Mouse (Mus musculus): ENCODE data around the gene Adgrg5. TPM values are rescaled to one million over a fixed set of nuclear protein-coding genes. Genes with fewer than 3 reads are reported as not detected.

Adgrg5 gene
- 0.14 TPM in 2 replicates for polyA plus RNA-seq (2014; fragmentation: Nextera tagmentation; extraction: Ambion mirVana)

DNA sequence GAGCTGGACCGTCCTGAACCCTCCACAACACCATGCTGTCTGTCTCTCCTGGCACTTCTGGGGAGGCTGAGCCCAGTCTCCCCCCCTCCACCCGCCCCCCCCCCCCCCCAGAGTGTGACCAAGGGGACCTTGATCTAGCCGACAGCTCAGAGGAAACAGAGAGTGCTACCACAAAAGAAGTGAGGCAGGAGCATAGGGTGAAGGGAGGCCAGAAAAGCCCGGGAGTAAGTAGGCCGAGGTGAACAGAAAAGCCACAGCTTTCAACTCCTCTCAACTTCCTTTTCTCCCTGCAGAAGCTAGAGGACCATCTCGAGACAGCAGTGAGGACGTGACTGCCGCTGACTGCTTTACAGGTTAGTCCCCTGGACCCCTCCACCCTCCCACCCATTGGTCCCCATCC lies at the start of gene Adgrg5:
TSS of gene Adgrg5 (plus strand) at position 290 of the 400 bp plus-strand sequence.
- ATAC-seq (ENCODE audit: low FRiP score) (no peak), DNase-seq (ENCODE audit: low spot score) (no peak)
- no peaks in the 10 kb centered on the region for H3K27me3 ChIP-seq (ENCODE audit: control insufficient read depth, insufficient read depth, low read length)
- H3K4me1 ChIP-seq (replicated peaks; ENCODE audit: control insufficient read depth, insufficient read depth, low read length): no peaks in the 10 kb centered on the region
- no peaks in the 10 kb centered on the region for H3K9me3 ChIP-seq (ENCODE audit: control insufficient read depth, low read length)
- no peak within 1 kb of the TSS for H3K4me2 ChIP-seq (replicated peaks; ENCODE audit: low read depth, low read length)
- H3K27ac ChIP-seq (ENCODE audit: low read depth, low read length): no peak within 1 kb of the TSS
- H3K36me3 ChIP-seq (ENCODE audit: control insufficient read depth, insufficient read depth, low read length): no peaks in the 10 kb centered on the region
- no peak within 1 kb of the TSS for H3K9ac ChIP-seq (ENCODE audit: low read depth, low read length)
- WGBS: 53% methylated on average over 7 of the region's 8 CpGs
- no peak within 1 kb of the TSS for H3K4me3 ChIP-seq (ENCODE audit: low read depth, low read length)

DNA sequence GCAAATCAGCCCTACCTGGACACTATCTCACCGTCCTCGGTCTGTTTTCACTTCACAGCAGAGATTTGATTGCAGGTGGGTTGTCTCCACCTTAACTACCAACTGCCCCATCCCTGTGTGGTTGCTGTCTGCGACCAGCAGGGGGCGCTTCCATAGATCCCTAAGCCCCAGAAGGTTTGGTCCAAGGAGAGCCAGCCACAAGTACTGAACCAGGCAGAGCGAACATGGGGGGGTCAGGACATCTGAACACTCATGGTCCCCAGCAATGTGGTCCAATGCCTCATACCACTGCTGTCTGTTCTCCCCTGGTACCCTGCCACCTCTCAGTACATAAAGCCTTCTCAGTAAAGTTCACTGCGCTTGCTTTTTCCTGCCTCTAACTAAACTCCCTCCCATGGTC lies 49.1 kb upstream of the Adgrg5 start:
- Histone ChIP-seq H3K4me3 (ENCODE audit: low read depth, low read length) (no peak overlapping the region), H3K27ac (ENCODE audit: low read depth, low read length) (no peak overlapping the region), H3K9ac (ENCODE audit: low read depth, low read length) (no peak overlapping the region), H3K4me2 (replicated peaks; ENCODE audit: low read depth, low read length) (no peak overlapping the region), H3K9me3 (ENCODE audit: control insufficient read depth, low read length) (no peaks in the 10 kb centered on the region), H3K36me3 (ENCODE audit: control insufficient read depth, insufficient read depth, low read length) (no peaks in the 10 kb centered on the region), H3K27me3 (ENCODE audit: control insufficient read depth, insufficient read depth, low read length) (peaks cover 17% of the 10 kb centered on the region), H3K4me1 (replicated peaks; ENCODE audit: control insufficient read depth, insufficient read depth, low read length) (peaks cover 10% of the 10 kb centered on the region)
- ATAC-seq (ENCODE audit: low FRiP score) (no peak), DNase-seq (ENCODE audit: low spot score) (peak; percentile 79)
- WGBS: 13% methylated on average over 6 of the region's 6 CpGs

DNA sequence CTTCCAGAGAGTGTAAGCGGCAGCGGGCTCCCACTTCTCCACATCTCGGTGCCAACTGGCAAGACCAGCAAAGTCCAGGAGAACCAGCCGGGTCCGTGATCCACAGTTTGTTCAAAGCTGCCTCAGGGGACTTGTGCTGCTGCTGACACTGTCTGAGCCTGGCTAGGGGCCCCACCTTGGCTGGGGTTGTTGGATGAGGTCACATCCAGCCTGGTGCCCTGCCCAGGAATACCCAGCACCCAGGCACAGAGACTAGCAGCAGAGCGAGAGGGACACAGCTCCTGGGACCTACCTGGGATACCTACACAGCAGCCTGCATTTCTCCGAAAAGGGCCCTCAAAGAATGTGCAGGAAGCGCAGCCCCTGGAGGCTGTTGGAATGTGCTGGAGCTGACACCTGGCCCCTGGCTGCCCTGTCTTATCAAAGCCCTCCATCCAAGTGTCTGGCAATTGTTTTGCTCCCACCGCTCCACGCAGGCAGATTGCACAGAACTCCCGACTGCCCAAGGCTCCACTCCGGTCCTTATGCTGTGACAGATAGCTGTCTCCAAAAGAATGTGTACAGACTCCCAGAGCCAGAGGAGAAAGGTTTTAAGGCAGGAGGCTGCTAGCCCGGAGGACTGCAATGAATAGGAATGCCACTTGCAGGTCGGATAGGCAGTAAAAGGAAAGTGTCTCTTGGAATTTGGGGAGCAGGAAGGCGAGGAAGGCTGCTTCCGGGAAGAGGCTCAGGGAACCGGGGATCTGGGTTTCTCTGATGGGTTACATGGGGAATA lies 48.2 kb upstream of the Adgrg5 start:
- 20% methylated on average over 17 of the region's 17 CpGs for WGBS
- H3K9ac ChIP-seq (ENCODE audit: low read depth, low read length): peak overlapping the region; percentile 65
- H3K4me1 ChIP-seq (replicated peaks; ENCODE audit: control insufficient read depth, insufficient read depth, low read length): peaks cover 10% of the 10 kb centered on the region
- no peak overlapping the region for H3K27ac ChIP-seq (ENCODE audit: low read depth, low read length)
- no peaks in the 10 kb centered on the region for H3K9me3 ChIP-seq (ENCODE audit: control insufficient read depth, low read length)
- H3K4me3 ChIP-seq (ENCODE audit: low read depth, low read length): peak overlapping the region; percentile 55
- no peaks in the 10 kb centered on the region for H3K36me3 ChIP-seq (ENCODE audit: control insufficient read depth, insufficient read depth, low read length)
- no peak for ATAC-seq (ENCODE audit: low FRiP score)
- DNase-seq (ENCODE audit: low spot score): peak; percentile 28
- H3K4me2 ChIP-seq (replicated peaks; ENCODE audit: low read depth, low read length): peak overlapping the region; percentile 95
- H3K27me3 ChIP-seq (ENCODE audit: control insufficient read depth, insufficient read depth, low read length): peaks cover 17% of the 10 kb centered on the region

DNA sequence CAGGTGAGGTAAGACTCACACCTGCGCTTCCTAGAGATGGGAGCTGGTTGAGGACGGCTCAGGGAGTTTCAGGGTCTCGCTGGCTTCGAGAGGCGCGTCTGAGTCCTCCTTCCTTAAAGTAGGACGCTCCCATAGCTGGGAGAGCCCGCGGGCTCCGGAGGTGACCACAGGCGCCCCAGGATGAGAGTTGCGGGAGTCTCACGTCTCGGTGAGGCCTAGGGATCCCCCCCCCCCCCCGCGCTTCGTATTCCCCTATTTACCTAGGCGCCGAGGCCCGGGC lies 47.7 kb upstream of the Adgrg5 start:
- Histone ChIP-seq H3K27ac (ENCODE audit: low read depth, low read length) (peak overlapping the region; percentile 42; the same call in 1 of the 2 replicates), H3K9ac (ENCODE audit: low read depth, low read length) (peak overlapping the region; percentile 65), H3K27me3 (ENCODE audit: control insufficient read depth, insufficient read depth, low read length) (peaks cover 17% of the 10 kb centered on the region), H3K4me3 (ENCODE audit: low read depth, low read length) (peak overlapping the region; percentile 55), H3K4me2 (replicated peaks; ENCODE audit: low read depth, low read length) (peak overlapping the region; percentile 95), H3K4me1 (replicated peaks; ENCODE audit: control insufficient read depth, insufficient read depth, low read length) (peaks cover 10% of the 10 kb centered on the region), H3K9me3 (ENCODE audit: control insufficient read depth, low read length) (no peaks in the 10 kb centered on the region), H3K36me3 (ENCODE audit: control insufficient read depth, insufficient read depth, low read length) (no peaks in the 10 kb centered on the region)
- DNase-seq (ENCODE audit: low spot score) (peak; percentile 30), ATAC-seq (ENCODE audit: low FRiP score) (no peak)
- 0% methylated on average over 11 of the region's 20 CpGs for WGBS

DNA sequence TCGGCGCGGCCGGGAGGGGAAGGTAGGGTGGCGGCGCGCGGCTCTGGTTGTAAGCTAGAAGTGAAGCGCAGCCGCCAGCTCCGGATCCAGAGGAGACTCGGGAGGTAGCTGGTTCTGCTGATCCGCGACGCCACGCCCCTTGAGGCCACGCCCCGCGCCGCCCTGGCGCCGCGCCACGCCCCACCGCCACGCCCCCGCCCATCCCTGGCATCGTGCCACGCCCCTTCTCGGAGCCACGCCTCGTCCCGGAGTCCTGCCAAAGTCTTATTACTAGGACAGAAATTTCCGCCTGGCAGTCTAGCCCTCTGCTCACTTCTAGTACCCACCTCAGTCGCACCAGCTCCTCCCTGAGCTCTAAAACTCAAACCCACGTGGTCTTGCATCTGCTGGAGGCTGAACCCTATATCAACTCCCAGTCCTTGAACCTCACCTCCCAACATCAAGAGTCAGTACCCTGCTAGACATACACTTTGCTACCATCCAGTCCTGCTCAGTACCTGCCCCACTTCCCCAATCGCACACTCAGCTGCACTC lies 47.2 kb upstream of the Adgrg5 start, which contains the start of gene Dok4:
TSS of gene Dok4 (minus strand) at position 134 of the 534 bp plus-strand sequence.
- peak; percentile 77 for ATAC-seq (ENCODE audit: low FRiP score)
- Histone ChIP-seq H3K27me3 (ENCODE audit: control insufficient read depth, insufficient read depth, low read length) (peaks cover 17% of the 10 kb centered on the region), H3K4me1 (replicated peaks; ENCODE audit: control insufficient read depth, insufficient read depth, low read length) (peaks cover 10% of the 10 kb centered on the region), H3K9me3 (ENCODE audit: control insufficient read depth, low read length) (no peaks in the 10 kb centered on the region), H3K27ac (ENCODE audit: low read depth, low read length) (peak within 1 kb of the TSS; percentile 42; the same call in 1 of the 2 replicates), H3K4me2 (replicated peaks; ENCODE audit: low read depth, low read length) (peak within 1 kb of the TSS; percentile 95), H3K36me3 (ENCODE audit: control insufficient read depth, insufficient read depth, low read length) (no peaks in the 10 kb centered on the region), H3K4me3 (ENCODE audit: low read depth, low read length) (peak within 1 kb of the TSS; percentile 55), H3K9ac (ENCODE audit: low read depth, low read length) (peak within 1 kb of the TSS; percentile 65)
- DNase-seq (ENCODE audit: low spot score): peak; percentile 87
- WGBS: 1% methylated on average over 26 of the region's 37 CpGs

DNA sequence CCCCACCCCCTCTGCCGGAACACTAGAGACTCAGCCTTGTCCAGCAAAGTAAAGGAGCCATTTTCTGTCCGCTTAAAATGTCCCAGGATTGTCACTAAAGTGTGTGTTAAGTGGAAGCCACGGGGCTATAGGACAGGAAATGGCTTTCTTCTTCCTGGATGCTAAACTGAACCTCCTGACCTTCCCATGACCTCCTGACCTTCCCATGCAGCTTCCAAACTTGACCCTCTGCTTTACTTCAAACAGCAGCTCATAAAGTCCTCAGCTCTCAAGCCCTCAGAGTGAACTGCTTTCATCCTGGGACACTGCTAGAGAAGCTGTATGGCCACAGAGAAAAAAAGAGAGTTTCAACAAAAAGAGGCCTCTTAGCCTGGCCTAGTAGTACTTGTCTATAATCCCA lies 46.7 kb upstream of the Adgrg5 start:
- Histone ChIP-seq H3K4me1 (replicated peaks; ENCODE audit: control insufficient read depth, insufficient read depth, low read length) (peaks cover 8% of the 10 kb centered on the region), H3K27me3 (ENCODE audit: control insufficient read depth, insufficient read depth, low read length) (peaks cover 17% of the 10 kb centered on the region), H3K36me3 (ENCODE audit: control insufficient read depth, insufficient read depth, low read length) (no peaks in the 10 kb centered on the region), H3K9ac (ENCODE audit: low read depth, low read length) (no peak overlapping the region), H3K27ac (ENCODE audit: low read depth, low read length) (no peak overlapping the region), H3K4me2 (replicated peaks; ENCODE audit: low read depth, low read length) (no peak overlapping the region), H3K9me3 (ENCODE audit: control insufficient read depth, low read length) (no peaks in the 10 kb centered on the region), H3K4me3 (ENCODE audit: low read depth, low read length) (no peak overlapping the region)
- DNase-seq (ENCODE audit: low spot score) (no peak), ATAC-seq (ENCODE audit: low FRiP score) (no peak)
- 42% methylated on average over 3 of the region's 3 CpGs for WGBS

DNA sequence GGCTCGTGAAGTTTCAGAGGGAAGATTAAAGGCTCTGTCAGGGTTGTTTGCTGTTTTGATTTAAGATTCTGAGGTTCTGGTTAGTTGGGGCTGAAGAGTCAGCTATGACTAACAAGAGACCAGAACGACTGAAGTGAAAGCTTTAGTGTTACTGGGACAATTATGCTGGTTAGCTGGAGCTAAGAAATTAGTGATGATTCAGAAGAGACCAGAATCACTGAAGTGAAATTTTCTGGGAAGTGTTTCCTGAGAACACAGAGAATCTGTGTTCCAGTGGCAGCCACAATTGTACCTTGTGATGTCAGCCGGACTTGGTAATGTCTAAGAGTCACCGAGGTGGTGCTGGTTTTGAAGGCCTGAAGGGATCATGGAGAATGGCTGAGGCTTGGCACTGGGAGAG lies 42.8 kb upstream of the Adgrg5 start:
- no peak for DNase-seq (ENCODE audit: low spot score)
- Histone ChIP-seq H3K27ac (ENCODE audit: low read depth, low read length) (no peak overlapping the region), H3K9ac (ENCODE audit: low read depth, low read length) (no peak overlapping the region), H3K4me3 (ENCODE audit: low read depth, low read length) (no peak overlapping the region), H3K36me3 (ENCODE audit: control insufficient read depth, insufficient read depth, low read length) (no peaks in the 10 kb centered on the region), H3K4me2 (replicated peaks; ENCODE audit: low read depth, low read length) (no peak overlapping the region), H3K4me1 (replicated peaks; ENCODE audit: control insufficient read depth, insufficient read depth, low read length) (peaks cover 3% of the 10 kb centered on the region; the same call in 1 of the 2 replicates), H3K9me3 (ENCODE audit: control insufficient read depth, low read length) (no peaks in the 10 kb centered on the region), H3K27me3 (ENCODE audit: control insufficient read depth, insufficient read depth, low read length) (peaks cover under 1% of the 10 kb centered on the region; the same call in 1 of the 2 replicates)
- 73% methylated on average over 4 of the region's 4 CpGs for whole genome bisulfite sequencing
- ATAC-seq (ENCODE audit: low FRiP score): no peak

DNA sequence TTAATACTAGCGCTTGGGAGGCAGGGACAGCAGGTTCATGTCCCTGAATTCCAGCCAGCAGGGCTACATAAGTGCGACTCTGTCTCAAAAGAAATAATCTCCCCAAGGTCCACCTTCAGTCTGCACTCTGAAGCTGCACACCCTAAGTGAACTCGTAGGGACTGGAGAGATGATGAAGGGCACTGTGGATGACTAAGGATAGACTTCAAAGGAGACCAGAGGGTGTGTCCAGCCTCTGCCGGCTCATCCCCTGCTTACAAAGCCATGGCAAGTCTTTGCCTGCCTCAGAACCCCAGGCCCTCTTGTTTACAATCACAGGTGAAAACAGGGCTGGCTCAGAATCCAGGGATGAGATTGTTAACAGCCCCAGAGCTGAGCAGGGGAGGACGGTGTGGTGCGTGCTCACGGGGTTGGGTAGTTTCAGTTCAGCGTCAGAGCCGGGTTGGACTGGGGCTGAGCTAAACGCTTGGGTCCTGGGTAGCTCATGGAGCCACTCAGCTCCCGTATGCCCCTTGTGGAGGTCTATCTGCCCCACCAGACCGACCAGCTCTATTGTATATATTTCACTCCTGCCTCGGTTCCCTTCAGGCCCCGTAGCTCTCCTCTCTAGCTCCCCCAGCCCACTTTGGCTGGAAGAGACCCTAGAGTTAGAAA lies 35.0 kb upstream of the Adgrg5 start:
- DNase-seq (ENCODE audit: low spot score): no peak
- ATAC-seq (ENCODE audit: low FRiP score): no peak
- Histone ChIP-seq H3K27ac (ENCODE audit: low read depth, low read length) (no peak overlapping the region), H3K36me3 (ENCODE audit: control insufficient read depth, insufficient read depth, low read length) (no peaks in the 10 kb centered on the region), H3K4me3 (ENCODE audit: low read depth, low read length) (no peak overlapping the region), H3K4me1 (replicated peaks; ENCODE audit: control insufficient read depth, insufficient read depth, low read length) (no peaks in the 10 kb centered on the region), H3K4me2 (replicated peaks; ENCODE audit: low read depth, low read length) (no peak overlapping the region), H3K9ac (ENCODE audit: low read depth, low read length) (no peak overlapping the region), H3K9me3 (ENCODE audit: control insufficient read depth, low read length) (no peaks in the 10 kb centered on the region), H3K27me3 (ENCODE audit: control insufficient read depth, insufficient read depth, low read length) (no peaks in the 10 kb centered on the region)
- 48% methylated on average over 14 of the region's 14 CpGs for WGBS
